Mouse (Mus musculus) cortical plate, adult 2 months (tissue): ENCODE data around the gene Gm37596. TPM values are rescaled to one million over a fixed set of nuclear protein-coding genes. Genes with fewer than 3 reads are reported as not detected.
"Not testable (repeated sequence)": the region's sequence is repeated elsewhere in the genome, so short reads cannot be mapped to it uniquely, and the experiment has no call there.

Experiments used
- H3K27ac ChIP-seq: fragments of 200-500 bp; 2 replicates; pipeline ENCODE4 v1.5.1; 2012; ENCODE audit warnings: low read length, control low read depth, inconsistent platforms; ENCODE audit not compliant: insufficient read depth
- H3K4me1 ChIP-seq: fragments of 200-500 bp; 2 replicates; pipeline ENCODE4 v1.6.1; 2011; ENCODE audit warnings: low read length; ENCODE audit not compliant: control insufficient read depth, insufficient read depth
- H3K4me3 ChIP-seq: fragments of 200-500 bp; 2 replicates; pipeline ENCODE4 v1.5.1; 2011; ENCODE audit warnings: mild to moderate bottlenecking, low read length, control low read depth; ENCODE audit not compliant: insufficient read depth
- CTCF ChIP-seq: fragments of 200-500 bp; IDR thresholded peaks from 2 replicates; pipeline ENCODE4 v1.5.1; 2011; ENCODE audit warnings: mild to moderate bottlenecking, control low read depth, low read length; ENCODE audit not compliant: insufficient read depth; ENCODE audit errors: extremely low read depth
- POLR2A ChIP-seq: fragments of 200-500 bp; IDR thresholded peaks from 2 replicates; pipeline ENCODE4 v1.6.1; 2011; ENCODE audit warnings: mild to moderate bottlenecking, low read length, control low read depth; ENCODE audit not compliant: insufficient read depth; ENCODE audit errors: extremely low read depth
- polyA plus RNA-seq: library from polyadenylated mRNA; depleted of rRNA; stranded (reverse); fragments of >200 nt; gene quantifications from 2 replicates; pipeline ENCODE4 v1.2.3, GENCODE M21; 2012; rRNA removed

Gm37596 gene
- not detected in 2 replicates for polyA plus RNA-seq

DNA sequence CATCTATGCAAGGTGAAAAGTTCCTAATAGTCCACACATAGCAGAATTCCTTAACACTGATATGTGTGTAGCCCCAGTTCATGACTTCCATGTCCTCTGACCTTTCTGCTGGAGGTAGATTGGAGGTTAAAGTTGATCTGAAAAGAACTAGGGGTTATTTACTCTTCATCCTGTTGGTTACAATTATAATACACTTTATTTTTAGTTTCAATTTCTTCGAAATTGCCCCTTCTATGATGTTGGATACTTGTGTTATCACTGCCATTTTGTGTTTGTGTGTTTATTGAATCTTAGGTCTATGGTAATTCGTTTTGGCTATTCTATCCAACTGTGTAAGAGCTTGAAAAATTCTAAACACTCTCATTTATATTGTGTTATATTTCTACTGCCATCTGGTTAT is at the start of gene Gm37596:
Gm37596 (minus strand) TSS at position 101 of the 400 bp plus-strand sequence.
- H3K4me3 ChIP-seq, H3K27ac ChIP-seq, H3K4me1 ChIP-seq: not testable (repeated sequence)

DNA sequence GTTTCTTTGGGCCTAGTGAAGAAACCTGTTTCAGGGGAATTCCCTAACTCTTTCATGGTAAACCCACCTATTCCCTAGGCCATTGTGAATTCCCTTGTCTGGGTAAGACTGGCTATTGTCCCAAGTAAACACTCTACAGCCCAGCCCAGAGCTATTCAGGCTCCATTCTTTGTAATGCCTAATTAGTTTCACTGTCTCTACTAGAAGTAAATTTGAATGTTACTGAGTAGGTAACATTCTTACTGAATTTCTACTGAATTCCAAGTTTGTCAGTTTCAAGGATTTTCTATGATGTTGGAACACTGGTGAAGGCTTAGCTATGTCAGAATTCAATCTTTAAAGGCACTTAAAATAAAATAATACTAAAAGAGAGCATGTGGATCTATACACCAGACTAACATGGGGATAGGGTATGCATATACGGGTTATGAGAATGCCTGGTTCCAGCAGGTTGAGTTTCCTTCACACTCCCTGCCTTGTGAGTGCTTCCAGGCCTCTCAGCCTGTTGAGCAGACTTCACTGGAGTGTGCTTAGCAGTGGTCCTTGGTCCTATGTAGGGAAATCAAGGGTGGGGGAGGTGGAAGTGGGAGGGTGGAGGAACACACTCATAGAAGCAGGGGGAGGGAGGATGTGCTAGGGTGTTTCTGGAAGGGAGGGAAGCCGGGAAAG is 16.2 kb upstream of the Gm37596 start:
- not testable (repeated sequence) for H3K27ac ChIP-seq, H3K4me3 ChIP-seq, H3K4me1 ChIP-seq

DNA sequence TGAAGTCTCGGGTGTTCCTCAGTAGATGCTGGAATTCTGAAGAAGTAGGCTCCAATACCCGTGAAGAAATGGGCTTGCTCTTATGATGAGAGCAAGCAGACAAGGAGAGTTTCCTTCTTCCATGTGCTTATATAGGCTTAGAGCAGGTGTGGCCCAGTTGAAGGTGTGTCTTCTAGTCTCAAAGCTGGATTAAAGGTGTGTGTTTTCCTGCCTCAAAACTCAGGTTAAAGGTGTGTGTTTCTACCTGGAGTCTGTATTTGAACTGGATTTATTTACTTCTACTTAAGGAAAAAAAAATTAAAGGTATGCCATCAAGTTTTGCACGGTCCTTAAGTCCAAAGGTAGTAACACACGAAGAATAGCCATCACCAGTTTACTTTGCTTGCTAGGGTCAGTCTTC is 16.7 kb downstream of the Gm37596 start, which contains the start of gene Tdpoz1:
Tdpoz1 (minus strand) TSS at position 101 of the 400 bp plus-strand sequence.
- not testable (repeated sequence) for H3K27ac ChIP-seq, H3K4me1 ChIP-seq, H3K4me3 ChIP-seq

DNA sequence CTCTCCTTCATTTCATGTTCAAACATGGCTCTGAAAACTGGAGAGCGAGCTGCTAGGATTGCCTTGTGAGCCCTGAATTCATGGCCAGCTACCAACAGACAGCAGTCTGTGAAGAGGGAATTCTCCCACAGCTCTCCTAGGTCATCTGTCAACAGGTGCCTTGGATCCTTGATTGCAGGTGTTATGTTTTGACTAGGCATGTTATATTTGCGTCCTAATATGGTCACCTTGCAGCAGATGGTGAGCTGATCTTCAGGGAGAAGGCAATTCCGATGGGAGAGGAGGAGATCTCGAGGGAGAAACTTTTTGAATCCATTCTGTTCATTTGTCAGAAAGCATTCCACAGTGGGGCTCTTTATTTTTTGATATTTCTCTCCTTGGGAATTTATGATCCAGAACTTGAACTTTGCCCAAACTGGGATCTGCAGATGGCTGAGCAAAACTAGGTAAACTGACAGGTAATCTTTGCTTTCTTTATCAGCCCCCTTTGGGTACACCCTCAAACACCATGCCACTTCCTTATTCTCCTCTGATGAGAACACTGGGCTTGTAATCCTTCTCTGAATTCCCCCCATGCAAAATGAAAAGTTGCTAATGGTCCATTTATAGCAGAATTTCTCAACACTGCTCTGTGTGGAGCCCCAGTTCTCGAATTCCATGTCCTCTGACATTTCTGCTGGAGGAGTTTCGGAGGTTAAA is 21.9 kb downstream of the Gm37596 start:
- H3K4me3 ChIP-seq, H3K27ac ChIP-seq, H3K4me1 ChIP-seq: not testable (repeated sequence)

DNA sequence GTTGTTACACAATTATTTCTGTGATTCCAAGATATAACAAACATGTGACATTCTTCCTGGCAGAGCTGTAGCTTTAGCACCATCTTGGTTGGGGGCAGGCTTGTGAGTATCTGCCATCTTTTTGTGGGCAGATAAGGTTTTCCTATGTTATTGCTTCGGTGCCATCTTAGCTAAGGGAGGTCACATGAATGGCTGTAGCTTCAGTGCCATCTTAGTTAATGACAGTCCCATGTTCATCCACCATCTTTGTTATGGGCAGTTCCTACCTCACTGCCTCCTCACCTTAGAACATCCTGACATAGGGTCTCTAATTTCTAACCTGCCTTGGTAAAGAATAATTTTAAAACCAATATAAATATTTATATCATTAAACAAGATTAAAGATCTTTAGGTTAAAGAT is 38.6 kb downstream of the Gm37596 start:
- no peak overlapping the region for H3K27ac ChIP-seq
- no peak overlapping the region for H3K4me3 ChIP-seq
- no peaks in the 10 kb centered on the region for H3K4me1 ChIP-seq
- no peak for TF ChIP-seq CTCF
- TF ChIP-seq POLR2A = no peak

DNA sequence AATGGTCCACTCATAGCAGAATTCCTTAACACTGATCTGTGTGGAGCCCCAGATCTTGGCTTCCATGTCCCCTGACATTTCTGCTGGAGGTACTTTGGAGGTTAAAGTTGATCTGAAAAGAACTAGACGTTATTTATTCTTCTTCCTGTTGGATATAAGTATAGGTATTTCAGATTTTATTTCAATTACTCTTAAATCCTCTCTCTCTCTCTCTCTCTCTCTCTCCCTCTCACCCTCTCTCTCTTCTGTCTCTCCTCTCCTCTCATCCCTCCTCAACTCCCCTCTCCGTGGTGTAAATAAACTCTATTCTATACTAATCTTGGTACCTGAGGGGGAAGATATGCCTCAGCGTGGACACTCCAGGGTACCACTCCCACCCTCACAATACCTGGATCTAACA is 40.3 kb downstream of the Gm37596 start, which contains the start of gene Tdpoz2:
Tdpoz2 (minus strand) TSS at position 101 of the 400 bp plus-strand sequence.
- TF ChIP-seq POLR2A = no peak
- TF ChIP-seq CTCF = no peak
- Histone ChIP-seq H3K4me3 (no peak within 1 kb of the TSS), H3K27ac (no peak within 1 kb of the TSS), H3K4me1 (no peaks in the 10 kb centered on the region)

Other genes starting within 250 kb of the Gm37596 start
- gene Tchhl1, start 224.3 kb downstream of the Gm37596 start, polyA plus RNA-seq = not detected in 2 replicates
- 20.9 and 21.5 TPM in 2 replicates for gene S100a11, start 172.6 kb downstream of the Gm37596 start, polyA plus RNA-seq
- gene S100a10, start 138.0 kb downstream of the Gm37596 start, polyA plus RNA-seq = 45.9 and 56.7 TPM in 2 replicates
- not detected in 2 replicates for gene Tdpoz2, start 40.4 kb downstream of the Gm37596 start, polyA plus RNA-seq
- gene Tdpoz1, start 16.8 kb downstream of the Gm37596 start, polyA plus RNA-seq = not detected in 2 replicates
- 0.08 TPM in 1 of 2 replicates, not detected in the other for gene Gm5773, start 79.9 kb upstream of the Gm37596 start, polyA plus RNA-seq
- gene Tdpoz4, start 103.3 kb upstream of the Gm37596 start, polyA plus RNA-seq = not detected in 2 replicates
- not detected in 2 replicates for gene Tdpoz3, start 132.9 kb upstream of the Gm37596 start, polyA plus RNA-seq